Mouse (Mus musculus) embryo, embryonic 11 days (tissue): ENCODE data around the gene Slc29a3.
A peak's percentile ranks its signal among the peaks of the same experiment; 100 is the strongest.

Experiments used
- DNase-seq: peaks from one replicate; pipeline ENCODE4 v3.0.0-alpha.2; 2015

The Slc29a3 gene

GRCm38 (mm10) chr10:60752040-60753020, at the start of gene Slc29a3:
Gene Slc29a3, minus strand, starts transcription at chr10:60752794.
- peak; percentile 97 for DNase-seq

- DNase-seq: no peak
These were observed 49.4 kb upstream of the Slc29a3 start for GRCm38 (mm10) chr10:60801898-60802412.

GRCm38 (mm10) chr10:60801168-60801897, 48.7 kb upstream of the Slc29a3 start:
- no peak for DNase-seq

GRCm38 (mm10) chr10:60800295-60801167, 47.9 kb upstream of the Slc29a3 start:
- no peak for DNase-seq

- no peak for DNase-seq
These were observed 45.3 kb upstream of the Slc29a3 start for GRCm38 (mm10) chr10:60797682-60798422.

- no peak for DNase-seq
These were observed 43.9 kb upstream of the Slc29a3 start for GRCm38 (mm10) chr10:60796474-60796873.

GRCm38 (mm10) chr10:60796028-60796427, 43.4 kb upstream of the Slc29a3 start:
- DNase-seq: no peak

GRCm38 (mm10) chr10:60794792-60795191, 42.2 kb upstream of the Slc29a3 start:
- DNase-seq: no peak

- peak; percentile 64 for DNase-seq
These were observed 41.8 kb upstream of the Slc29a3 start for GRCm38 (mm10) chr10:60794374-60794773.

GRCm38 (mm10) chr10:60792841-60793240, 40.2 kb upstream of the Slc29a3 start:
- peak; percentile 51 for DNase-seq

GRCm38 (mm10) chr10:60792365-60792764, 39.8 kb upstream of the Slc29a3 start:
- no peak for DNase-seq

- no peak for DNase-seq
These were observed 38.3 kb upstream of the Slc29a3 start for GRCm38 (mm10) chr10:60790912-60791311.

GRCm38 (mm10) chr10:60787303-60788074, 34.9 kb upstream of the Slc29a3 start:
- DNase-seq: no peak

- no peak for DNase-seq
These were observed 31.0 kb upstream of the Slc29a3 start for GRCm38 (mm10) chr10:60783608-60784007.

GRCm38 (mm10) chr10:60779628-60780027, 27.0 kb upstream of the Slc29a3 start:
- peak; percentile 84 for DNase-seq

GRCm38 (mm10) chr10:60778542-60778941, 25.9 kb upstream of the Slc29a3 start:
- peak; percentile 64 for DNase-seq

GRCm38 (mm10) chr10:60775473-60775872, 22.9 kb upstream of the Slc29a3 start:
- no peak for DNase-seq

GRCm38 (mm10) chr10:60774616-60775015, 22.0 kb upstream of the Slc29a3 start:
- no peak for DNase-seq

GRCm38 (mm10) chr10:60770855-60771254, 18.3 kb upstream of the Slc29a3 start:
- DNase-seq: no peak

- no peak for DNase-seq
These were observed 16.0 kb upstream of the Slc29a3 start for GRCm38 (mm10) chr10:60768614-60769013.

GRCm38 (mm10) chr10:60767400-60767799, 14.8 kb upstream of the Slc29a3 start:
- DNase-seq: no peak
